Mouse (Mus musculus): ENCODE data around the gene Kptn. TPM values are rescaled to one million over a fixed set of nuclear protein-coding genes. Genes with fewer than 3 reads are reported as not detected.

Gene Kptn
- 10 to 100 TPM; 23.0 to 23.1 TPM for total RNA-seq (2021)

- intact Hi-C loops (cut with DNase I): no loop called here
Observed at GRCm38 (mm10) chr7:16119569-16120261, at the start of gene Kptn. Gene Kptn, plus strand, starts transcription at chr7:16119895.

DNA sequence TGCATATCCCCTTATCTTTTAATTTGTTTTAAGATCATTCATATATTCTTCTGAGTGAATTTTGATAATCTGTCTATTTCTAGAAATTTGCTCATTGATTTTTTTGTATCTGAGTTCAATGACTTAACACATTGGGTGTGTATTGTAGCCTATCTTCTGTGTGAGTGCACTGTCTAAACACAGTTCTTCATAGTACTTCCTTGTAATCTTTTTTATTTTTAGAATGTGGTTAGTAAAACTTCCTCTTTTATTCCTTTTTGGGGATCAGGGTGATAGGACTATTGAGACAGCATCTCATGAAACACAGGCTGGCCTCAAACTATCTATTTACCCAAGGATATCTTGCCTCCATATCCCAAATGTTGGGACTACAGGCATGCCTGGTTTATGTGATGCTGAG, 48.8 kb upstream of the Kptn start:
- intact Hi-C loops (cut with DNase I): no loop called here
- DNase-seq: no peak

More at GRCm38 (mm10) chr7:16119569-16120261, at the start of gene Kptn:
- peak; percentile 92 to 96 for DNase-seq

DNA sequence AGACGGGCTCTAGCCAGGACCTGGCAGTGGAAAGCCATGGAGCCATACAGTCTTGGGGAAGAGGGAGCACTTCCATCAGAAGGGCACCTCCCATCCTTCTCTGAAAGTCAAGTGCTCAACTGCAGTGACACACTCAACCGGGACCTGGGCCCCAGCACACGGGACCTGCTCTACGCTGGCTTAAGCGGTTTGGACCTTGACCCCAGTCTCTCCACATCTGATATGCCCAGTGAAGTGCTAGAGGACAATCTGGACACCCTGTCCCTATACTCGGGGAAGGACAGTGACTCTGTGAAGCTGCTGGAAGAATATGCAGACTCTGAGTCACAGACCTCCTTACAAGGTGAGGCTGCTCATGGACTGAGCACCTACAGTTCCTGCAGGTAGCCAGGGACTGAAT, 47.8 kb upstream of the Kptn start:
- intact Hi-C loops (cut with DNase I): no loop called here
- no peak for DNase-seq

DNA sequence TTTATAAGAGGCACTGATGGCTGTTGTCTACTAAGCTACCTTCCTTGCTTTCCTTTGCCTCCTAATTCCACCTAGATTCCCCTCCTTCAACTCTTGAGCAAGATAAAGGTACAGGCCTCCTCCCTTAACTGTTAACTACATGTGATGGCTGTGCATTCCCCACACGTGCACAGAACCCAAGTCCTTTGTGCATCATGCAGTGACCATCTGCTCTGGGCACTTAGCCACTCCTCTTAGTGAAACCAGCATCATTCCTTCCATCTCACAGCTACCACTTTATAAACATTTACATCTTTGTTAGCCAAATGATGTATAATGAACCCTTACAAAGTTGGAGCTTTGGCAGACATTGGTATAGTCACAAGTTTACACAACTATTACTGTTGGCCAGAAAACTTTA, 39.7 kb upstream of the Kptn start:
- intact Hi-C loops (cut with DNase I): no loop called here
- no peak for DNase-seq

GRCm38 (mm10) chr7:16080581-16080980, 39.1 kb upstream of the Kptn start:
- no peak for DNase-seq
- intact Hi-C loops (cut with DNase I): no loop called here

DNA sequence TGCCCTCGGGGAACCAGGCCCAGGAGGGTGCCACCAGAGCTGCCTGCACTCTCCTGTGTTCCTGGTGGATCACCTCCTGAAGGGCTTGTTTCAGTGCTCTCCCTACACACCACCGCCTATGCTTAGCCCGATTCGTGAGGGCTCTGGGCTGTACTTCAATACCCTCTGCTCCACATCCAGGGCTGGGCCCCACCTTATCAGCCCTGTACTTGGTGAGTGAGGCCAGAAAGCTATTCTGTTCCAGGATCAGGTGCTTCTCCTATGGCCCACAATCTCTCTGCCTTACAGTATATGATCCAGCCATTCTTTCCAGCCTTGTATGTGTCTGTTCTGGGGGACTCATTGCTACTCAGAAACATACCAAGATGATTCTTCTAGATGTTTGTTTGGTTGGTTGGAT, 36.3 kb upstream of the Kptn start:
- intact Hi-C loops (cut with DNase I): no loop called here
- DNase-seq: no peak

GRCm38 (mm10) chr7:16087587-16087986, 32.1 kb upstream of the Kptn start:
- DNase-seq: no peak
- intact Hi-C loops (cut with DNase I): no loop called here

DNA sequence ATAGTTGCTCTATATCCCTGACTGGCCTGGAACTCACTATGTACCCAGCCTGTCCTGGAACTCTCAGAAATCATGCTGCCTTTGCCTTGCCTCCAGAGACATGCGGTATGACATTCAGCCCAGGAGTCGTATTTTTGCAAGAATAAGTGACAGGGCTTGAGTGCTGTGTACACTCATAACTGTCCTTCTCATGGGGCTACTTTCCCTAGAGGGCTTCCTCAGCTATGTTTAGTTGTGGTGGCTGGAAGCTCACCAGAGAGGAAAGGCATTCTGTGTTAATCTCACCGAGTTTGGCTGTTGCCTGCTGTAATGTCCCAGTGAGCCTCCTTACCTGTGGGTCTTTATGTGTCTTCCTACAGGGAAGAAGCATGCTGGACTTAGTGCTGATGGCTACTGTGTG, 25.1 kb upstream of the Kptn start:
- DNase-seq: no peak
- intact Hi-C loops (cut with DNase I): no loop called here

DNA sequence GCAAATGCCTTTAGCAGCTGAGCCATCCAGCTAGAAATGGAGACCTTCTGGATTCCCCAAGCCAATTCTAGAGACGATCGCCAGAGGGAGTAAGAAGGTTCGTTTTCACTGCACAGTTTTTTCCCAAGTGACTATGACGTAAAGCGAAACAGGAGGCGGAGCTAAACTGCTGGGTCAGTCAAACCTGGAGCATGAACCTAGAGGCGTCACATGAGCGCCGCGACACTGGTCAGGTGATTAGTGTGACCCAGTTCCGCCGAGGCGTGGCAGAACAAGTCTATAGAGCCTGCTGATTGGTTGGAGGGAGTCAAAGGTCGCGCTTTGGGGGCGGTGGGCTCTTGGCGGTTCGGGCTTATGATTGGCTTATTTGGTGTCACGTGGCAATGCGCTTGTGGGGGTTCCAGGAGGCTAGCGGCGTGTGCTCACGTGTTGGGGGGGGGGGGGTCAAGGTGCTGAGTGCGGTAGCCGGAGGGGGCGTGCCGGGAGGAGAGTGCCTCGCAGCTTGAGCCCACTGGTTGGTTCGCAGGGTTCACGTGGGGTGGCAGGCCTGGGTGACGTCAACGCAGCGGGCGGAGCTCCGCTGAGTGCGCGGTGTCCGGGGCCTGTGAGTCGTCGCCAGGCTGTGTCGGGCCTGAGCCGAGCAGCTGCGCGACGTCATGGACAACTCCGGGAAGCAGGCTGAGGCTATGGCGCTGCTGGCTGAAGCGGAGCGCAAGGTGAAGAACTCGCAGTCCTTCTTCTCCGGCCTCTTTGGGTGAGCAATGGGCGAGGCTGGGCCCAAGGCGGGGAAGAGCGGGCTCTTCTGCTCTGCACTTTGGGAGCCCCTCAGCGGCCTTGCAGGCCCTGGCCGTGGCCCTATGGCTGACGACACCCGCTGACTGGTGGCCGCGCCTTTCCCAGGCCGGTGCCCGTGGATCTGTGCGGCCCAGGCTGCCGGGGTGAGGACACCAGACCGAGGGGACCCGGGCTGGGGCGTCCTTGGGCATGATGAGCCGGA, 21.4 kb upstream of the Kptn start, which contains the start of gene Napa:
TSS of gene Napa (plus strand) at position 438 of the 997 bp plus-strand sequence.
- intact Hi-C loops (cut with DNase I): loop anchor here (2.0 kb wide), 1 partner anchor 164 kb away; no protein-coding TSS in a partner anchor
- peak; percentile 95 for DNase-seq

GRCm38 (mm10) chr7:16099901-16100300, 19.8 kb upstream of the Kptn start:
- intact Hi-C loops (cut with DNase I): loop anchor here (1.0 to 2.0 kb wide), 2 partner anchors 18 to 163 kb away; no protein-coding TSS in a partner anchor
- DNase-seq: no peak

DNA sequence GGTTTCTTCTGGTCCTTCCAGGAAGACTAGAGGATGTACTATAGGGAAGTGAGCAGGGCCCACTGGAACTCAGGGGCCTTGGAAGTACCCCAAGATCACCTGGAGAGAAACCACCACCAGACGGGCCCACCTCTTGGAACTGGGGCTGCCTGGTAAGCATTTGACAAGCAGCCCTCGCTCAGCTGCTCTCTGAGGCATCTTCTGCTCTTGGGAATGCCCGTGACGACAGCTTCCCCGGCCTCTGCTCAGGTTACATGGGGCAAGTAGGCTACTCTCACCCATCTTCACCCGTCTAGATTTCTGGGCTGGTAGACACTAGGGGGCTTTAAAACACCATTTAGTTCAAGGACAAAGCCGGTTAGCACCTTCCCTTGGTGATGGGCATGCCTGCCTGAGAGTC, 18.6 kb upstream of the Kptn start:
- intact Hi-C loops (cut with DNase I): no loop called here

DNA sequence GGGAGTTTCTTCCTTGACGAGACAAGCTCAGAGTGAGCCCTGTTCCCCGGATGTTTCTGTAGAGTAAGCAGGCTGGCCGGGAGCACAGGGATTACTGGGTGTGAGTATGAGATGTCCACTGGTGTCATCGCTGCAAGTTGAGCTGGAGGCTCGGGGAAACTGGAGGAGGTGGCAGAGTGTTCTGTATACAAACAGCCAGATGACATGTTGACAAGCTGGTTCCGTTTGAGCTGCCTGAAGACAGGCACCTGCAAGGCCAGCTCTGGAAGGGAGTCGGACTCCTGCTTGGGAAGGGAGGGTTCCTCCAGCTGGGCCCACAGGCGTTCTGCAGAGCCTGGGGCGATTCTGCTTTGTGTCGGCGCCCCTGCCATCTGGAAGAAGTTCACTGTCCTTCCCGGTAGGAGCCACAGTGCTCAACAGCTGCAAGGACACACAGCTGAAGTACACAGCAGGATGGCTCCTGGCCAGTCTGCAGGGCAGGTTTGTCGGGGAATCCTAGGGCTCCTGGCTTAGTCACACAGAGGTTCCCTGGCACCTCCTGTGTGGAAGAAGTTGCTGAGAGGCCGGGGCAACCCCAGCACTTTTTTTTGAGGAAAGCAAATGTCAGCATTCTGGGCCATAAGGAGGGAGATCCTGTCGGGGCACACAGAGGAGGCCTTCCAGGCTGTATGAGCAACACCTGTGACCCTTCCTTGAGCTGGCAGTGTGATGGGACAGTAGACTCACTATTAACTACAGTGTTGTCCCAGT, 17.8 kb upstream of the Kptn start:
- intact Hi-C loops (cut with DNase I): no loop called here
- no peak for DNase-seq

More for the DNA sequence above, 18.6 kb upstream of the Kptn start:
- no peak for DNase-seq

- no peak for DNase-seq
- intact Hi-C loops (cut with DNase I): no loop called here
Observed at GRCm38 (mm10) chr7:16102686-16103226, 16.9 kb upstream of the Kptn start.

- DNase-seq: no peak
- intact Hi-C loops (cut with DNase I): no loop called here
Observed at GRCm38 (mm10) chr7:16103760-16104159, 15.9 kb upstream of the Kptn start.

DNA sequence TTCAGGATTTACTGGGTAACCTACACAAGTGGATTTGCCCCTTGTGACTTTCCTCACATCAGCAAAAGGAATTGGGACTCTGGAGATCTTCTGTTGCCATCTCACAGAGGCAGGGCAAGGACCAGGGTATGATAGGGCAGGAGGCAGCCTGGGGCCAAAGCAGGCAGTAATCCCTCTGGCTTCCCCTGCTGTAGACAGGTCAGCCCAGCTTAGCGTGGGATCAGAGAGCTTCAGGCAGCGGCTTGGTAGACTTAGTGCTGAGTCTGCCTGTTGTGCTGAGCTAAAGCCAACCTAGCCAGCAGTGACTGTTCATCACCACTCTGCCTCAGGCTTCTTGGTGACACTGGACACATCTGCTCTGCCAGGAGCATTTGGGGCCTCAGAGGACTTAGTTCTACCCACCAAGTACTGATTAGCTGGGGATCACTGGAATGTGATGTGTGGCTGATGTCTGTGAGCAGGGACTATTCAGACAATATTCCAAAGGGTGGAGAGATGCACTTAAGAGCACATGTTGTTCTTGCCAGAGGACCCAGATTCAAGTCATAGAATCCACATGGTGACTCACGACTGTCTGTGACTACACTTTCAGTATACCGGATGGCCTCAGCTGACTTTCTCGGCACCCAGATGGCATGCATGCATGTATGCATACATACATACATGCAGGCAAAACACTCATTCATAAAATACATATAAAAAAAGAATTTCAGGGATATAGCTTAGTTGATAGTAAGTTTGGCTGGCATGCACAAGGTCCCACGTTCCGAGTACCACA, 14.9 kb upstream of the Kptn start:
- no peak for DNase-seq
- intact Hi-C loops (cut with DNase I): no loop called here

DNA sequence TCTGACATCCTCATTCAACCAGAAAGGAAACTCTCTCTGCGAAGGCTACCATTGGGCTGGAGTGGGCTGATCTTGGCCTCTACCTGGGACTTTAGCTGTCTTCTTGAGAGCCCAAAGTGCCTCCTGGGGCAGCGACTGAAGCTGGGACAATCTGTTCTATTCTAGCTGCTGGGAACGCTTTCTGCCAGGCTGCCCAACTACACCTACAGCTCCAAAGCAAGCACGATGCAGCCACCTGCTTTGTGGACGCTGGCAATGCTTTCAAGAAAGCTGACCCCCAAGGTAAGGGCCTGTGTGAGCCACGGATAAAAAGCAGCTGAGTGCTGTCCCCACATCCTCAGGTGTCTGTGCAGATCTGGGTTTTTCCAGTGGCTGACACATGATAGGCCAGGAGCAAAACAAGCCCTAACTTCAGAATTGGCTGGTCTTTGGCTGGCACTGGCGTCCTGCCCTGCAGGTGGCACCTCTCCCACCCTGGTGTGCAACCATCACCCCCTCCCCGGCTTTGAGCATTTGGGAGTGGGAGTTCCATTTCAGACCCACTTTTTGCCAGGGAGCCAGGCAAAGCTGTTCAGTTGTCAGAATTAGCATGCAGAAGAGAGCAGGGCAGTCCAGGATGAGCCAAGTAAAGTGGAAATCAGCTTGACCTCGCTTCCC, 10.7 kb upstream of the Kptn start:
- DNase-seq: no peak

DNA sequence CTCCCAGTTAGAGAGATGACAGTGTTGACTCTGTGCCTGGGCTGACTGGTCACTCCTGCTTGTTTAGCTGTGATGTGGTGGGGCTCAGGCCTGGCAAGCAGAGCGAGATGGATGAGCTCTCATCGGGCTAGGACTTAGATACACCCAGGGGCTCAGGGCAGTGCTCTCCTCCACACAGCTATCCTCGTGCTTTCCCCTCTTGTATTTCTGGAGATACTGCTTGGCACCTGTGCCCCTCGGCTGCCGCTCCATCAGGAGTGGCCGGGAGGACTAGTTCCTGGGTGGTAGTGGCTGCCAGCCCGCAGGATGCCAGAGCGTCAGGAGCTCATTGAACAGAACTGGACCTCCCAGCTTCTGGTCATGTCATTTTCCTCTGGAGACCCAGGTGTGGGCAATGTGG, 9.5 kb upstream of the Kptn start:
- no peak for DNase-seq
- intact Hi-C loops (cut with DNase I): no loop called here

More for the DNA sequence above, 10.7 kb upstream of the Kptn start:
- intact Hi-C loops (cut with DNase I): no loop called here

- no peak for DNase-seq
- intact Hi-C loops (cut with DNase I): no loop called here
Observed at GRCm38 (mm10) chr7:16111284-16112090, 8.2 kb upstream of the Kptn start.

Data from heart, postnatal 36 days (tissue).